Mouse (Mus musculus) lung, adult 2 months (tissue): ENCODE measurements around the gene Dusp28.
A peak's percentile ranks its signal among the peaks of the same experiment; 100 is the strongest.

Source experiments
- CTCF ChIP-seq: fragments of 200-500 bp; IDR thresholded peaks from 2 replicates; pipeline ENCODE4 v1.5.1; 2011; ENCODE audit warnings: mild to moderate bottlenecking, low read length, control low read depth; ENCODE audit not compliant: insufficient read depth
- POLR2A ChIP-seq: fragments of 200-500 bp; IDR thresholded peaks from 2 replicates; pipeline ENCODE4 v1.6.1; 2011; ENCODE audit warnings: low read depth, mild to moderate bottlenecking, control low read depth, low read length, borderline replicate concordance; ENCODE audit errors: extremely low read depth

GRCm38 (mm10) chr1:92912286-92912685 lies 5.5 kb downstream of the Dusp28 start:
- TF ChIP-seq CTCF (0 out of 2 replicates have a peak, but pooled peaks have one; percentile 13), POLR2A (no peak)
